Mouse (Mus musculus) granulocyte monocyte progenitor cell, adult 5-6 weeks (primary cell): ENCODE data around the gene Pif1. TPM values are rescaled to one million over a fixed set of nuclear protein-coding genes. Genes with fewer than 3 reads are reported as not detected.

ENCODE experiments used
- ATAC-seq: replicated peaks from 2 replicates; pipeline ENCODE4 v1.8.0; 2016; ENCODE audit warnings: mild to moderate bottlenecking, moderate TSS enrichment, inconsistent platforms; ENCODE audit not compliant: poor library complexity, severe bottlenecking
- total RNA-seq, 2 experiments: library from RNA; stranded (forward) in 1 of 2; stranded (reverse) in 1 of 2; fragments of 200-712, 200-1000 nt in 1 of 2; fragments of >200 nt in 1 of 2; fragmentation: Nextera tagmentation in 1 of 2; gene quantifications; 2 replicates each; pipeline ENCODE4 v1.2.3; 2014 to 2017

Pif1 gene
- total RNA-seq, 2 experiments from 2014 or later = 5.4 to 8.7 TPM

DNA sequence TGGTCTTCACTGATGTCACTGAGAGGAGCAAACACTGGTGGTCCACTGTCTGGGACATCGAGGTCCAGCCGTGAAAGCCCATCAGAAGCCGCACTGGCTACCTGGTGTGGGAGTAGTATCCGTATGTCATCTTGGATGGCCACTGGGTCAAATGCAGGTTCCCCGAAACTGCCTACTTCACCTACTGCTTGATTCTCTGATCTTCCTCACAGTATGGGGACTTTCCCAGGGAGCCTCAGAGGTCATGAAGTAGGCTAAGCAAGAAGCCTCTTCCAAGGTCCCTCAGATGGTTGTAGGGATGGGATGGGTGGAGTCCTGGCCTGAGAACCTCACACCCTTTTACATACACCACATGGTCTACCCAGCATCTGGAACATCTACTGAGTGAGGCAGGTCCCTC, 30.0 kb upstream of the Pif1 start:
- ATAC-seq = no peak

DNA sequence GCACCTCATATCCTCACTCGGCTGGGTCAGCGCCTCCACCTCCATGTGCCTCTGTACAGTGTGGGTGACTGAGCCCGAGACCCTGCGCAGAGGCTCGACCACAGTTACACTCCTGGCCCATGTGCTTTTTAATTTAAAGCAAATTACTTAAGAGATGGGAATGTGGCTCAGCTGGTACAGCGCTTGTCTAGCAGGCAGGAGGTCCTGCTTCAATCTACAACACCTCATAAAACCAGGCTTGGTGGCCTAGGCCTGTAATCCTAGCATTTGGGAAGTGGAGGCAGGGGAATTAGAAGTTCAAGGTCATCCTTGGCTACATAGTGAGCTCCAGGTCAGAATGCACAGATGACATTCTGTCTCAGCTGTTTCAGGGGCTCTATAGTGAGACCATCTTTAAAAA, 28.2 kb upstream of the Pif1 start:
- ATAC-seq = no peak

GRCm38 (mm10) chr9:65561016-65561415, 25.9 kb upstream of the Pif1 start:
- peak; percentile 92 for ATAC-seq

DNA sequence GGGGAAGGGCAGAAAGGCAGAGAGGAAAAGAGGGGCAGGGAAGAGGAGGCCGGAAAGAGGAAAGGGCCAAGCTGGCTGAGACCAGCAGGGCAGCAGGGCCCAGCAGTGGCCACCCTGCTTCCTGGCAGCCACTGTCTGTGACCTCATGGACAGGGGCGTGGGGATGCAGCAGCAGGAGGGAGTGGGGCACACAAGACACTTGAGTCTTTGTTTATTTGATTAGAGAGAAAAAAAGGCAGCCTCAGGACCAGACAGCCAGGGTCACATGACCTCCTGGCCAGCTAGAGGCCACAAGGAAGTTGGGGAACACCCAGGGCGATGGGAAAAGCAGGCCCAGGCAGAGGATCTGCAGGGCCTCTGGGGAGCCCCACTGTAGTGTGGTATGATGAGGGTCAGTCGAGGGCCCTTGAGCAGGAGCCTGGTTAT, 24.9 kb upstream of the Pif1 start:
- ATAC-seq = no peak

DNA sequence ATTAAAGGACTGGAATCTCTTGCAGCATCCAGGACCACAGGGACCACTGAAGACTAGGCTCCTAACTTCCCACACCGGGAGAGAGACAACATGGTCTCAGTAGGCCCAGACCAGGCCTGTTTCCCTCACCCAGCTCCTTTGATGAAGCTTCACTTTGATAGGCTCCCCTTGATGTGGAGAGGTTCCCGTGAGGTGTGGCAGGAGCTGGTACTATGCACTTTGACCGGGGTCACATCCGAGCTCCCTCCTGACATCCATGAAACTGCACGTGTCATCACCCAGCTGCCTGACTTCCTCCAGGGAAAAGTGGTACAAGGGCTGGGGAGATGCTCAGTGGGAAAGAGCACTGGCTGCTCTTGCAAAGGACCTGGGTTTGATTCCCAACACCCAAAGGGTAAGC, 23.9 kb upstream of the Pif1 start:
- ATAC-seq = no peak

DNA sequence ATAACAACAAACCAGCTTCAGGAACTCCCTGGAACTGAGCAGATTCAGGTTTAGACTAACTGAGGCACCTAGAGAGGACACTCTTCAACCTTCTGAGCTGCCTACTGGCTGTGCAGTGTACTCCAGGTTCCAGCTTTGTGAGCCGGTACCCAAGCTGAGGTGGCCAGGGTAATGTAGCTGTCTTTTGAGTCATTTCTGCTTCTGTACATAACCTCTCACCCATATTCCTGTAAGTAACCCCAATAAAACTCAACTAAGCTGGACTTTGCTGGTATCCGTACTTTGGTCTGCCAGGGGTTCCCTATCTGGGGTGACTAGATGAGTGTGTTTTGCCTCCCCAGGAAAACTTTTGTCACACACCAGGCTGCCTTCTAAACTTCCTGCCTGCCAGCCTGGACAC, 22.3 kb upstream of the Pif1 start:
- ATAC-seq = no peak

DNA sequence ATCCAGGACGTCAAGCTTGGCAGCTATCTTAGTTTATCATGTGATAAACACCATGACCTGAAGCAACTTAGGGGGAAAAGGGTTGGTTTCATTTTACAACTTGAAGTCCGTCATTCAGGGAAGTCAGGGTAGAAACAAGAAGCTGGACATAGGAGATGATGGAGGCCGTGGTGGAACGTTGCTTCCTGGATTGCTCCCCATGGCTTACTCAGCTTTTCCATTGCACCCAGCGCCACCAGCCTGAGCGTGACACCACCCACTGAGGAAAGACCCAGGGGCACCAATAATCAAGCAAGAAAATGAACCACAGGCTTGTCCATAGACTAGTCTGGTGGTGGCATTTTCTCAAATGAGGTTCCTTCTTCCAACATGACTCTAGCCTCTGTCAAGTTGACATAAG, 18.2 kb upstream of the Pif1 start:
- ATAC-seq = peak; percentile 75

GRCm38 (mm10) chr9:65569491-65569971, 17.4 kb upstream of the Pif1 start:
- peak; percentile 73 for ATAC-seq

DNA sequence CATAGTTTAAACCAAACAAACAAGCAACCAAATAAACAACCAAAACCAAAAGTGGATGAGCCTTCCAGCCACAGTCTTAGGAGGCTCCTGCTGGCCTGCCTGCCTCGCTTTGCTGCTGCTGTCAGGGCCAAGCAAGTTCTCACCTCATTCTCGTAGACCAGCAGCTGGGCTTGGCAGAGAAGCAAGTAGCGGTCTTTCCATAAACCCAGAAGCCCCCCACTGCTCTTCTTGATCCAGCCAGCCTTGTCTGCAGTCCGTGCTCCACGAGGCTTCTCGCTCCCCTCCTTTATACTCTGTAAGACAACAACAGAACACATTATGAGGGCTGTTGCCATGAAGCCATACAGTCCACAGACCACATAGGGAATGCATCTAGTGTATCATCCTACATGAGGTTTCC, 14.1 kb upstream of the Pif1 start:
- ATAC-seq = no peak

DNA sequence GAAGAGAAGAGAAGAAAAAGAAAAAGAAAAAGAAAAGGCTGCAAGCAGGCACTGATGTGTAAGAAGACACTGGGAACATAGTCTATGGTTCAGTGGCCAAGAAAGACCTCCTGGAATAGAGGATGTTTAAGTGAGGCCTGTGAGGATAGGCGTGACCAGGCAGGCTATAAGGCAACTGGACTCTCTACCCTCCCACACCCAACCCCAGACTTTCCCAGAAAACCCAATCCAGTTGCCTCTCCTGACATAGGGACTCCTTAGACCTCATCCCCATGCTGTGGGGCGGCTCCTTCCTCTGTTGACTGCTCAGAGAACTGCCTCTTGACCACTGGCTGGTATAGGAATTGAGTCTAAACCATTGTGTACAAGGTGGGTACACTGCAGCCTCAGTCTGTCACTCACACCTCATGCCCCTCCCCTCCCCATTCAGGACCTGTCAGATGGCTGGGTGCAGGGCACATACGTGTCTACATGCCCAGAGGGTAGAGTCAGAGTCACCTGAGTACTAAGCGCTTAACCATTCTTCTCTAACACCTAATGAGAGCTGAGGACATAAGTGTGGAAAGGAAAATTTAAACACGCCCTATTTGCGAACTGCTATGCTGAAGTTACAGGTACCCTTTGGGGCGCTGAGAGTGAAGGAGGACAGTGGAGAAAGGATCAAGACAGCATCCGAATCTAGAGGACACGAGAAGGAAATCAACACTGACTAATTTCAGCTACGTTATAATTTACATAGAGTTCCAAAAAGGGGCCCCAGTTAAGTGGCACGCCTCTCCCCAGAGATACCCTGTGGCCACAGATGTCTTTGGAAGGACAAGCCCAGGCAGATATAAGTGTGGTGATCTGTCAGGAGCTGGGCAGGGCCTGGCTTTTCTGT, 12.2 kb upstream of the Pif1 start:
- no peak for ATAC-seq

- ATAC-seq = peak; percentile 14; the same call in 1 of the 2 replicates
Observed at GRCm38 (mm10) chr9:65575393-65576196, 11.4 kb upstream of the Pif1 start.

GRCm38 (mm10) chr9:65576861-65577510, 10.0 kb upstream of the Pif1 start:
- no peak for ATAC-seq

- no peak for ATAC-seq
Observed at GRCm38 (mm10) chr9:65577511-65578196, 9.3 kb upstream of the Pif1 start.

DNA sequence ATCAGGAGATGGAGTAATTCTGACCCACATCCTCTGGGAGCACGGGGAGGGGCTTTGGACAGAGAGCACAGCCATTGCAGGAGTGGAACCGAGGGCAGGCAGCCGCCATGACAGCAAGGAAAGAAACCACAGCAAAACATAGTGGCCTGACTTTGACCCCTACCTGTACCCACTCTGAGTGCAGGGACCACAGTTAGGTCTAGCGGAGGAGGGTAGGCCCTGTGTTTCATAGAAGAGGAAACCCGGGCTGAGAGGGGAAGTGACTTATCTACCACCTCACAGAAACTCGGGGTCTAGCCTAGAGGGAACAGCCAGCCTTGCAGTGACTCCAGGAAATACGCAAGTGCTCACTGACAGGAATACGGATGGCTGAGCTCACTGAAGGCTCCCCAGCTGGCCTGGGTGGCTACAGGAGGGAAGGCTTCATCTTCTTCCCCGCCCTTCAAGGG, 8.1 kb upstream of the Pif1 start:
- peak; percentile 44 for ATAC-seq

DNA sequence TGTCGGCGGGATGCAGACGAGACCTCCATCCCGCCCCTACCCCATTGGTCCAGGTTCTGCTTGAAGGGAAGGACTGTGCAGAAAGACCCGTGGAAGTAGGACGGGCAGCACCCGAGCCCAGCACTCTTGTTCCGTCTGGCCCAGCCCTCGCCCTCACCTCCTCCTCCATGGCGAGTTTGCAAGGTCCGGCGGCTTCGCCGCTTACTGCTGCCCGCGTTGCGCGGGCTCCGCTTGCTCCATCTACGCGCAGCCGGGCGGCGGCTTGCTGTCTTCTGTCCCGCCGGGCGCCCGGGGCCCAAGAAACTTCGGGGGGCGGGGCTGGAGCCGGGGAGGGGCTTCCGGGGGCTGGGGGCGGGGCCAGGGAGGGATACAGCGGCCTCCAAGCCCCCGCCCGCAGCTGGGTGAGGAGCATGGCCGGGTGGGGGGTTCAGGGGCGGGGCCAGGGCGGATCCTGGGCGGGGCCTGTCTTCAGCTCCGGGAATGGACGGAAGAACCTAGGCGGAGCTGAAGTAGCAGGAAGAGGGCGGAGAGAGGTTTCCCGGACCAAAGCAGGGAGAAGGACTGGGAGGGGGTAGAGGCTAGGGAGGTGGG, 7.1 kb upstream of the Pif1 start, which contains the start of gene Plekho2:
Plekho2 (minus strand) TSS at position 260 of the 591 bp plus-strand sequence.
- peak; percentile 64 for ATAC-seq

DNA sequence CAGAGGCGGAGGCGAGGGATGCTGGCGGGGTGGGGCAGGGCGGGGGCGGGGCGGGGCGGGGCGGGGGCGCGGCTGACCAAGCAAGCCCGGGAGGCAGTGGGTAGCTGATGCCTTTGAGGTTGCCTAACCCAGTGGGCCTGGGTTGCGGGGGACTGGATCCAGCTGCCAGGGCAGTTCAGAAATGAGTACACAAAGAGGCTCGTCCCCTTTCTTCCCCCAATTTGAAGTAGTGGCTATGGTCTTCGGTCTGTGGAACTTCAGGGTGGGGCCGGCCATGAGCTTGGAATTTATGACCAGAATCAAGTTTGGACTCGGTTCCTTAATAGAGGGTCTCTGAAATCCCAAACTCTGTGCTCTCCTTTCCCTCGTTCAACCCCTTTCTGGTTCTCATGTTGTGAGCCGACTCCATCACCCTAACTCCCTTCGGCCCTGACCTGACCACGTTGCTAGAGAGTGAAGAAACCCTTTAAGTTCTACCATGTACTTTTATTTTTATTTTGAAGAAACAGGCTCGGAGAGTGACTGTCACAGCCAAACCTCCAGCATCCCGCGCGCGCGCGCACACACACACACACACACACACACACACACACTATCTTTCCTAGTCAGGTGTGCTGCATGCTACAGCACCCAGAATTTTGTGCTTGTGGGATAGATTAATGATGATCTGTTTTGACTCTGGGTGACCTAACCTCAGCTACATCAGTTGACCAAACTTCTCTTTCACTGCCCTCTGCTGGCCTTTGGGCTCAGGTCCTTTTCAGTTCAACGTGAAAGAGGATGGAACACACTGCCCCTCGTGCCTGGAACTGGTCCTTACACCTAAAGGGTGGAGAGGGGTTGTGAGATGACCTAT, 6.3 kb upstream of the Pif1 start:
- peak; percentile 55 for ATAC-seq

DNA sequence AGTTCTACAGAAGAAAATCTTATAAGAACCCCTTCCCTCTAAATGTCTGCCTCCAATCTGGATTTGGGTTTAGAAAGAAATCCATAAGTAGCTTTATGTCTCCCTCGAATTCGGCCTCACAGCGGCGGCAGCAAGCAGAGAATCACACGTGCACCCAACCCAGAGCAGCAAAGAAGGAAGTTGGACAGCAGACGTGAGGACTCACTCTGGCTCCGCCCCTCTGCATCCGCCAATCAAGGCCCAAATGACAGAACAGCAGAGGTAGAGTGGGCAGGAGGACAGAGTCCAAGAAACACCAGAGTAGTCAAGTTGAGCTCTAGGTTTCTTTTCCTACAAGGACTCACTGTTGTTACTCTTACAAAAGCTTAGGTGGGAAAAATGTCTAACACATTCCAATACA, 3.9 kb upstream of the Pif1 start:
- peak; percentile 23 for ATAC-seq

DNA sequence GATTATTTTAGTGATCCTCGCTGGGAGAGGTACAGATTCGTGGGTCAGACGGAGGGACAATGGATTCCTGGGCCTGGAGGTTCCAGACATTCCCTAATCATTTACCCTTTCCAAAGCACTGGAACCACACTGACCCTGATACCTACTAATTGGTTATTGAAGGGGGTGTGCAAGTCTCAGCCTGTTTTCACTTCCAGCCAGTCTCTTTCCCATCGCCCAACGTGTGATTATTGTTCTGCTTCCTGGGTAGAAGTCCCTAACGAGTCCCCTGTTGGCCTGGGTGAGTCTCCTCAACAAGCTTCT, 261 bp downstream of the Pif1 start:
- ATAC-seq = no peak
